Mouse (Mus musculus): ENCODE measurements around the gene Gatd1. TPM values are rescaled to one million over a fixed set of nuclear protein-coding genes. Genes with fewer than 3 reads are reported as not detected.

The Gatd1 gene
- polyA plus RNA-seq, 1 experiment from 2014 or later, result 17.4 TPM

DNA sequence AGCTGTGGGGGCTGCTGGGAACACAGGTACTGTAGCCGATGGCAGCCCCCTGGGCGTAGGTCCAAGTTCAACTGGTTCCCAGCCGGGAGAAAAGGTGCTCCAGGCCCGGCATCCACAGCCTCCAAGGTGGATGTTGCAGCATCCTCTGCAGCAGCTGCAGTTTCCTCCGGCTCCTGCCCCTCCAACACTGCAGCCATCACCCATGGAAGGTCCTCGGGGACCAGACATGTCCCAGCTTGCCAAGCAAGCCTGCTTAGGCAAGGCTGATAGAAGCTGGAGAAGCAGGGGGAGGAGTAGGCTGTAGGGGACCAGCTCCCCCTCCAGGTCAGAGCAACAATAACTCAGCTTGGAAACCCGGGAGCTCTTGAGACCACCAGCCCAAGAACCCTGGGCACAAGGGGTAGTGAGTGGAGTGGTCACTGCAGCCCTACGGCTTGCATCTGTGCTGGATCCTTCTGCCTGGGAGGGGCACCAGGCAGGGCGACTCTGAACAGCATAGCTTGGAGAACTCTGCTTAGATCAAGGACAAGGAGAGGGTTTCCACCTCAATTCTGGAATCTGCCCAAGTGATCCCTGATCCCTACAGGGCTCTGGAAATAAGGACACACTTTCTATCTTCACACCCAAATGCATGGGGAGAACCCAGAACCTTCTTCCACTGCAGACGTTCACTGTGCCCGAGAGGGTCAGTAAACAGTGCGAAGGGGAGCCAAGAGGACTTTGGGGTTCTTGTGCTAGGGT, 29.3 kb upstream of the Gatd1 start:
- H3K27ac ChIP-seq (ENCODE audit: low read depth), result peak overlapping the region; percentile 69; the same call in 1 of the 2 replicates
- no peaks in the 10 kb centered on the region for H3K27me3 ChIP-seq (ENCODE audit: insufficient read depth, low read length)
- 18% methylated on average over 12 of the region's 12 CpGs for WGBS (ENCODE audit: insufficient replicate concordance)
- ATAC-seq (peak; percentile 2; the same call in 1 of the 2 replicates), DNase-seq (no peak)
- TF ChIP-seq CTCF (IDR thresholded peaks at IDR 0.05; ENCODE audit: low read depth), result peak; percentile 70
- no peak for TF ChIP-seq EP300 (IDR thresholded peaks at IDR 0.05; ENCODE audit: low read depth)
- H3K4me1 ChIP-seq (ENCODE audit: insufficient read depth), result peaks cover 39% of the 10 kb centered on the region
- peak overlapping the region; percentile 91 for H3K4me2 ChIP-seq (ENCODE audit: low read depth, low read length)
- peaks cover 24% of the 10 kb centered on the region for H3K36me3 ChIP-seq (replicated peaks; ENCODE audit: insufficient read depth, low read length)
- H3K9me3 ChIP-seq (ENCODE audit: low read length), result no peaks in the 10 kb centered on the region
- peak overlapping the region; percentile 66 for H3K4me3 ChIP-seq (ENCODE audit: low read depth, low read length)
- H3K9ac ChIP-seq (replicated peaks), result peak overlapping the region; percentile 75

DNA sequence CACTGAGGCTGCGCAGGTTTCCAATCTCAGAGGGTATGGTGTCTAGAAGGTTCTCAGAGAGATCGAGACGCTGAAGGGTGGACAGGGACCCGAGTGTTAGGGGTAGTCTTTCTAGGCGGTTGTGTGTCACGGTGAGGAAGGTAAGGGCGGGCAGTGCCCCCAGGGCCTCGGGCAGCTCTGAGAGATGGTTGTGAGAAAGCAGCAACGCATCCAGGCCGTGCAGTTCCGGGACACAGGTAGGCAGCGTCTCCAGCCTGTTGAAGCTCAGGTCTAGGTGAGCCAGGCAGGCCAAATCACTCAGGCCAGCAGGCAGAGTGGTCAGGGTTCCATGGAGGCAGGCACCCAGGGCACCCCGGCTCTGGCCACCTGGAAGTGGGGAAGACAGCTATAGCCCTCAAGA, 28.3 kb upstream of the Gatd1 start:
- WGBS (ENCODE audit: insufficient replicate concordance), result 86% methylated on average over 13 of the region's 13 CpGs
- Histone ChIP-seq H3K36me3 (replicated peaks; ENCODE audit: insufficient read depth, low read length) (peaks cover 26% of the 10 kb centered on the region), H3K4me1 (ENCODE audit: insufficient read depth) (peaks cover 39% of the 10 kb centered on the region), H3K9ac (replicated peaks) (no peak overlapping the region; the same call in 1 of the 2 replicates), H3K4me2 (ENCODE audit: low read depth, low read length) (peak overlapping the region; percentile 91), H3K27me3 (ENCODE audit: insufficient read depth, low read length) (no peaks in the 10 kb centered on the region), H3K4me3 (ENCODE audit: low read depth, low read length) (peak overlapping the region; percentile 66), H3K27ac (ENCODE audit: low read depth) (no peak overlapping the region), H3K9me3 (ENCODE audit: low read length) (no peaks in the 10 kb centered on the region)
- DNase-seq, result no peak
- TF ChIP-seq EP300 (IDR thresholded peaks at IDR 0.05; ENCODE audit: low read depth) (no peak), CTCF (IDR thresholded peaks at IDR 0.05; ENCODE audit: low read depth) (no peak)
- ATAC-seq, result no peak

DNA sequence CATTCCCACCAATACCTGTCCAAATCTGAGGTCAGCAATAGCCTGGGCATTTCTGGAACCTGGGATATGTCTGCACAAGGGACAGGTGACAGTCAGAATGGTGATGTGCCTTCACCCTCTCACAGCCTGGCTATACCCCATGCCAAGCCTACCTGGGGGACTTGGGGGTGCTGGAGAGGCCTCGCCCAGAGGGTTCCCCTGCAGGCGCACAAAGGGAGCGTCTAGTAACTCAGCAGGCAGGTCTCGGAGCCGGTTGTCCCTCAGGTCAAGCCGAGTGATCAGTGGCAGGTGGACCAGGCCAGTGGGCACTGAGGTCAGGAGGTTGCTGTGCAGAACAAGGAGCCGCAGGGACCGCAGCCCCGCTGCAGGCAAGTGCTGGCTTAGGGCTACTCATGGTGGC, 27.5 kb upstream of the Gatd1 start:
- TF ChIP-seq EP300 (IDR thresholded peaks at IDR 0.05; ENCODE audit: low read depth) (no peak), CTCF (IDR thresholded peaks at IDR 0.05; ENCODE audit: low read depth) (no peak)
- H3K27ac ChIP-seq (ENCODE audit: low read depth), result no peak overlapping the region
- DNase-seq (no peak), ATAC-seq (no peak)
- peak overlapping the region; percentile 91; the same call in 1 of the 2 replicates for H3K4me2 ChIP-seq (ENCODE audit: low read depth, low read length)
- peaks cover 41% of the 10 kb centered on the region for H3K4me1 ChIP-seq (ENCODE audit: insufficient read depth)
- 94% methylated on average over 9 of the region's 9 CpGs for WGBS (ENCODE audit: insufficient replicate concordance)
- no peak overlapping the region for H3K4me3 ChIP-seq (ENCODE audit: low read depth, low read length)
- H3K36me3 ChIP-seq (replicated peaks; ENCODE audit: insufficient read depth, low read length), result peaks cover 26% of the 10 kb centered on the region
- H3K9me3 ChIP-seq (ENCODE audit: low read length), result no peaks in the 10 kb centered on the region
- no peaks in the 10 kb centered on the region for H3K27me3 ChIP-seq (ENCODE audit: insufficient read depth, low read length)
- H3K9ac ChIP-seq (replicated peaks), result no peak overlapping the region

DNA sequence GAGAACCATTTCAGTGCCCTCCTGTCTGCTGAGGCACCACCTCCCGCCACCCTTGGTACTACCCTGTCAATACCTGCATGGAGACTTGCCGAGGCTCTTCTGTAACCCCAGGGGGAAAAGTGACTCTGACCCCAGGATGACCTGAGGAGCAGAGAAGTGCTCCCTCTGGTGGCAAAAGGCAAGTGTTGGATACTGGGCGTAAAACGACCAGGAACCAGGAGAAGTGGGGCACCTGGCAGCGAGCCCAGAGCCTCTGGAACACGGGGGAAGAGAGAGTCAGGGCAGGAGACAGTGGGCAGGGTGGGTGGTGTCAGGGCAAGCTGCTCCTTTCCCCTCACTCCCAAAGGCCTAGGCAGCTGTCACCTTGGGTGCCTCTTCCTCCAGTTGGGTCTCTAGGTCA, 26.7 kb upstream of the Gatd1 start:
- peak; percentile 80 for DNase-seq
- Histone ChIP-seq H3K9me3 (ENCODE audit: low read length) (no peaks in the 10 kb centered on the region), H3K4me2 (ENCODE audit: low read depth, low read length) (no peak overlapping the region), H3K4me1 (ENCODE audit: insufficient read depth) (peaks cover 49% of the 10 kb centered on the region), H3K27ac (ENCODE audit: low read depth) (no peak overlapping the region), H3K4me3 (ENCODE audit: low read depth, low read length) (no peak overlapping the region), H3K9ac (replicated peaks) (no peak overlapping the region), H3K27me3 (ENCODE audit: insufficient read depth, low read length) (no peaks in the 10 kb centered on the region), H3K36me3 (replicated peaks; ENCODE audit: insufficient read depth, low read length) (peaks cover 26% of the 10 kb centered on the region)
- TF ChIP-seq EP300 (IDR thresholded peaks at IDR 0.05; ENCODE audit: low read depth) (no peak), CTCF (IDR thresholded peaks at IDR 0.05; ENCODE audit: low read depth) (peak; percentile 91)
- 33% methylated on average over 6 of the region's 6 CpGs for WGBS (ENCODE audit: insufficient replicate concordance)
- peak; percentile 9; the same call in 1 of the 2 replicates for ATAC-seq

DNA sequence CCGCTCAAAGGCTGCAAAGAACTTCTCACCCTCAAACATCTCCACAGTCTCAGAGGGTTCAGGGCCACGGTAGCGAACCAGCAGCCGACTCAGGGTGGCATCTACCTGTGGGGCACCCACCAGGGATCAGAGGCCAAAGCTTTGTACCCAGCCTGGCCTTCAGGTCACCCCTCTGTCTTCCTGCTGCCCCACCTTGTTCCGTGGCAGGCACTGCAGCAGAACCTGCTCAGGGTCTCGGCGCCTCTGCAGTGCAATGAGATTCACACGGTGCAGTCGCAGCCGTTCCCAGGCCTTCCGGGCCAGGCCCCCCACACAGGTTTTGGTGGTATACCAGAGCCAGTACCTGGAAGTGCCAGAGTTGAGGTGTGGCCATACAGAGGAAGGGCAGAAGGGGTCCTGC, 25.9 kb upstream of the Gatd1 start:
- DNase-seq (no peak), ATAC-seq (no peak)
- peaks cover 26% of the 10 kb centered on the region for H3K36me3 ChIP-seq (replicated peaks; ENCODE audit: insufficient read depth, low read length)
- no peak overlapping the region for H3K4me2 ChIP-seq (ENCODE audit: low read depth, low read length)
- H3K9ac ChIP-seq (replicated peaks), result no peak overlapping the region
- no peaks in the 10 kb centered on the region for H3K27me3 ChIP-seq (ENCODE audit: insufficient read depth, low read length)
- no peak overlapping the region for H3K4me3 ChIP-seq (ENCODE audit: low read depth, low read length)
- TF ChIP-seq CTCF (IDR thresholded peaks at IDR 0.05; ENCODE audit: low read depth) (no peak), EP300 (IDR thresholded peaks at IDR 0.05; ENCODE audit: low read depth) (no peak)
- H3K9me3 ChIP-seq (ENCODE audit: low read length), result no peaks in the 10 kb centered on the region
- 91% methylated on average over 11 of the region's 11 CpGs for WGBS (ENCODE audit: insufficient replicate concordance)
- peaks cover 53% of the 10 kb centered on the region for H3K4me1 ChIP-seq (ENCODE audit: insufficient read depth)
- no peak overlapping the region for H3K27ac ChIP-seq (ENCODE audit: low read depth)

DNA sequence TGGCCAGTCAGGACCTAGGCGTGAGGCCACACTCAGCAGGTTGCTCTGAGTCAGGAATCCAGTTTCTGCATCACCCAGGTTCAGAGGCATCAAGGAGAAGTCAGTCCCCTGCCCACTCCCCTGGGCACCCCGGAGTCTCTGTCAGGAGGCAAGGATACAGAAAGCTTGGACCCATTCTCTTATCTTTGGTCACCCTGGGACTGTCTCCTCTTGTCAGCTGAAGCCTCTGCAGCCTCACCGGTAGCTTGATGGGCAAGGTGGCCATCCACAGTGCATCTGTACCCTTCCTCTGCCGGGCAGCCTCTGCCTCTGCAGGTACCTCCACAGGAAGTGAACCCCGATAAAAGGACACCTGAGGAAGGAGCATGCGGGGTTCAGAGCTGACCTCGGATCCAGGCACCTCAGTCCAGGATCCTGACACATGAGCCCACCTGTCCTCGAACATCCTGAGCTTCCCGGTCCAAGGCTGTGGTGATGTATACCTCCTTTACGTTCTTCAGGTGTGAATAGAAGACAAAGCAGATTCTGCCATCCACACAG, 25.3 kb upstream of the Gatd1 start:
- no peaks in the 10 kb centered on the region for H3K9me3 ChIP-seq (ENCODE audit: low read length)
- no peaks in the 10 kb centered on the region for H3K27me3 ChIP-seq (ENCODE audit: insufficient read depth, low read length)
- peaks cover 26% of the 10 kb centered on the region for H3K36me3 ChIP-seq (replicated peaks; ENCODE audit: insufficient read depth, low read length)
- ATAC-seq, result no peak
- H3K4me3 ChIP-seq (ENCODE audit: low read depth, low read length), result no peak overlapping the region
- no peak for DNase-seq
- H3K27ac ChIP-seq (ENCODE audit: low read depth), result no peak overlapping the region
- WGBS (ENCODE audit: insufficient replicate concordance), result 90% methylated on average over 10 of the region's 10 CpGs
- H3K4me2 ChIP-seq (ENCODE audit: low read depth, low read length), result no peak overlapping the region
- no peak for TF ChIP-seq CTCF (IDR thresholded peaks at IDR 0.05; ENCODE audit: low read depth)
- no peak for TF ChIP-seq EP300 (IDR thresholded peaks at IDR 0.05; ENCODE audit: low read depth)
- H3K9ac ChIP-seq (replicated peaks), result no peak overlapping the region
- H3K4me1 ChIP-seq (ENCODE audit: insufficient read depth), result peaks cover 54% of the 10 kb centered on the region
